Mouse (Mus musculus) kidney, embryonic 15.5 days (tissue): ENCODE data around the gene Galnt2. TPM values are rescaled to one million over a fixed set of nuclear protein-coding genes. Genes with fewer than 3 reads are reported as not detected.

Experiments used
- ATAC-seq: fragments of 200-750 bp; cut with Nextera tagmentation; replicated peaks from 2 replicates; pipeline ENCODE4 v1.8.0; 2017; ENCODE audit warnings: moderate TSS enrichment; ENCODE audit not compliant: low FRiP score
- H3K27ac ChIP-seq: fragments of 300-500 bp; sonication (generic); 2 replicates; pipeline ENCODE4 v1.5.1; 2015; ENCODE audit warnings: mild to moderate bottlenecking, inconsistent platforms
- H3K27me3 ChIP-seq: fragments of 300-500 bp; sonication (generic); 2 replicates; pipeline ENCODE4 v1.6.1; 2015; ENCODE audit warnings: inconsistent platforms
- H3K36me3 ChIP-seq: fragments of 300-500 bp; sonication (generic); 2 replicates; pipeline ENCODE4 v1.6.1; 2015; ENCODE audit warnings: inconsistent platforms
- H3K4me1 ChIP-seq: fragments of 300-500 bp; sonication (generic); 2 replicates; pipeline ENCODE4 v1.6.1; 2015; ENCODE audit warnings: inconsistent platforms
- H3K4me2 ChIP-seq: fragments of 300-500 bp; sonication (generic); 2 replicates; pipeline ENCODE4 v1.6.1; 2015; ENCODE audit warnings: moderate library complexity, mild to moderate bottlenecking, inconsistent platforms
- H3K4me3 ChIP-seq: fragments of 300-500 bp; sonication (generic); replicated peaks from 2 replicates; pipeline ENCODE4 v1.5.1; 2015; ENCODE audit warnings: mild to moderate bottlenecking, inconsistent platforms
- H3K9ac ChIP-seq: fragments of 300-500 bp; sonication (generic); 2 replicates; pipeline ENCODE4 v1.6.1; 2015; ENCODE audit warnings: mild to moderate bottlenecking, inconsistent platforms
- H3K9me3 ChIP-seq: fragments of 300-500 bp; sonication (generic); replicated peaks from 2 replicates; pipeline ENCODE4 v1.6.1; 2016; ENCODE audit warnings: inconsistent platforms
- WGBS: fragments of 180-500 bp; shearing (Covaris S2); methylation state at CpG from one replicate; pipeline ENCODE4 v1.1.7; 2015; ENCODE audit warnings: mixed read lengths; 5-methylcytosine and 5-hydroxymethylcytosine counted together
- polyA plus RNA-seq: library from polyadenylated mRNA; unstranded; fragments of >200 nt; fragmentation: Nextera tagmentation; extraction: Ambion mirVana; gene quantifications from 2 replicates; pipeline ENCODE4 v1.2.1, GENCODE M21; 2015

The Galnt2 gene
- polyA plus RNA-seq, 1 experiment from 2014 or later, result 47.6 TPM

DNA sequence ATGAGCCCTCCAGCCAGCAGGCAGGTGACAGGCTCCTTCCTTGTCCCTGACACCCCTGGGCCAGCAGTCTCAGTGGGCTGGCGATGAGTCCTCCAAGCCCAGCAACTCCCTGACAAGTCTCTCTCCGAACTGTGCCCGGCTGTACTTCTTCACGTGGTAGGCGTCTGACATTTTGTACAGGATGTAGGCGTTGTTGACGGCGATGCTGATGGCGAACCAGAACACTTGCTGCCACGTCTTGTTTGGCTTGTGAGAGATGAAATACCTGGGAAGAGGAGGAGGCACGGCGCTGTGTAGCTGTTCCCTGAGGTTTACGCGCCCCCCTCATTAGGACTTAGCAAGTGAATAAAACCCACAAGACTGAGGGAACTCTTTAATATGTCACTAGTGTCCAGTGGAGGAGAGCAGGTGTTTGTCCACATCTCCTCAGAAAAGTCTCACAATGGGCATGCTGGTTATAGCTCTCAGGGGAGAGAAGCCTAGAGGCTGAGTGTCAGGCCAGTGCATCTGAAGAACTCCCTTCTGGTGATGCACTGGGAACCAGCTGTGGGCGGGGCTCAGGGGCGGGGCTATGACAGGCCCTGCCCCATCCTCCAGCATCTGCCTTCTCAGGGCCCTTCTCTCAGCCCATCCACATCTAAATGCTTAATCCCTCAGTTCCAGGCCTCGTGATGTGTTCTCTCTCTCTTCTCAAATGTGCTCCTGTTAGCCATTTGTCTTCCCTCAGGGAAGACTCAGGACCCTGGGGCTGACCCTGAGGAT, 139.4 kb downstream of the Galnt2 start:
- ATAC-seq, result no peak
- WGBS, result 81% methylated on average over 17 of the region's 17 CpGs
- no peak overlapping the region for H3K4me3 ChIP-seq

GRCm38 (mm10) chr8:124371410-124372123, 140.4 kb downstream of the Galnt2 start:
- Histone ChIP-seq H3K9me3 (no peaks in the 10 kb centered on the region), H3K4me2 (no peak overlapping the region), H3K27me3 (no peaks in the 10 kb centered on the region), H3K9ac (no peak overlapping the region), H3K4me1 (no peaks in the 10 kb centered on the region), H3K4me3 (no peak overlapping the region), H3K36me3 (no peaks in the 10 kb centered on the region), H3K27ac (no peak overlapping the region)
- ATAC-seq, result no peak
- WGBS, result 86% methylated on average over 23 of the region's 23 CpGs

More for the DNA sequence above, 139.4 kb downstream of the Galnt2 start:
- H3K27me3 ChIP-seq, result no peaks in the 10 kb centered on the region
- no peak overlapping the region for H3K4me2 ChIP-seq
- no peaks in the 10 kb centered on the region for H3K4me1 ChIP-seq
- H3K36me3 ChIP-seq, result no peaks in the 10 kb centered on the region
- H3K9ac ChIP-seq, result no peak overlapping the region
- H3K27ac ChIP-seq, result no peak overlapping the region
- H3K9me3 ChIP-seq, result no peaks in the 10 kb centered on the region

GRCm38 (mm10) chr8:124373753-124374152, 142.6 kb downstream of the Galnt2 start:
- ATAC-seq, result no peak
- H3K27me3 ChIP-seq, result no peaks in the 10 kb centered on the region
- WGBS, result 93% methylated on average over 5 of the region's 5 CpGs

GRCm38 (mm10) chr8:124375168-124375567, 144.0 kb downstream of the Galnt2 start:
- 66% methylated on average over 6 of the region's 6 CpGs for WGBS
- Histone ChIP-seq H3K36me3 (no peaks in the 10 kb centered on the region), H3K27ac (no peak overlapping the region), H3K9me3 (no peaks in the 10 kb centered on the region), H3K9ac (no peak overlapping the region), H3K27me3 (no peaks in the 10 kb centered on the region), H3K4me1 (no peaks in the 10 kb centered on the region), H3K4me2 (no peak overlapping the region), H3K4me3 (no peak overlapping the region)
- no peak for ATAC-seq

More at GRCm38 (mm10) chr8:124373753-124374152, 142.6 kb downstream of the Galnt2 start:
- no peaks in the 10 kb centered on the region for H3K9me3 ChIP-seq
- no peak overlapping the region for H3K4me3 ChIP-seq
- H3K4me2 ChIP-seq, result no peak overlapping the region
- H3K27ac ChIP-seq, result no peak overlapping the region
- no peak overlapping the region for H3K9ac ChIP-seq
- H3K36me3 ChIP-seq, result no peaks in the 10 kb centered on the region
- H3K4me1 ChIP-seq, result no peaks in the 10 kb centered on the region

GRCm38 (mm10) chr8:124375727-124376126, 144.5 kb downstream of the Galnt2 start:
- no peak overlapping the region for H3K9ac ChIP-seq
- WGBS, result 78% methylated on average over 9 of the region's 9 CpGs

DNA sequence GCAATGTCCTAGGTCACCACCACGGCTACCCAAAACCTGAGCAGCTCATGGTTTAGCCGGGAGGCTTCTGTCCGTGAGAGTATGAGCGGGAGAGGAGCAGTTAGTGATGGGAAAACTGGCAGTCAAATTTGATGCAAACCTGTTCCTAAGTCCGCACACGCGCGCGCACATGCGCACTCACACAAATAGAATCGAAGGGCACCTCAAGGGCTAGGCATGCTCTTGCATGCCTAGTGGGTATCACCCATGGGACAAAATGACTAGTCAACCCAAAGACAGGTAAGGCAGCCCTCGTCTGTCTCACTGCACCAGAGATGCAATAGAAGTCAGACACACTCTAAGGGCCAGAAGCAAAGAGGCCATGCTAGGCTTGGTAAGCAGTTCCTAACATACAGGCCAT, 145.2 kb downstream of the Galnt2 start:
- no peak for ATAC-seq
- H3K36me3 ChIP-seq, result no peaks in the 10 kb centered on the region
- H3K27me3 ChIP-seq, result no peaks in the 10 kb centered on the region
- 91% methylated on average over 12 of the region's 12 CpGs for WGBS
- no peaks in the 10 kb centered on the region for H3K4me1 ChIP-seq
- H3K4me2 ChIP-seq, result no peak overlapping the region
- H3K27ac ChIP-seq, result no peak overlapping the region
- no peaks in the 10 kb centered on the region for H3K9me3 ChIP-seq
- H3K4me3 ChIP-seq, result no peak overlapping the region
- no peak overlapping the region for H3K9ac ChIP-seq

More at GRCm38 (mm10) chr8:124375727-124376126, 144.5 kb downstream of the Galnt2 start:
- Histone ChIP-seq H3K4me2 (no peak overlapping the region), H3K27me3 (no peaks in the 10 kb centered on the region), H3K36me3 (no peaks in the 10 kb centered on the region), H3K4me3 (no peak overlapping the region), H3K27ac (no peak overlapping the region), H3K4me1 (no peaks in the 10 kb centered on the region), H3K9me3 (no peaks in the 10 kb centered on the region)
- no peak for ATAC-seq

- 67% methylated on average over 6 of the region's 6 CpGs for WGBS
- H3K27ac ChIP-seq, result no peak overlapping the region
- no peak overlapping the region for H3K4me3 ChIP-seq
- no peak overlapping the region for H3K9ac ChIP-seq
- H3K4me2 ChIP-seq, result no peak overlapping the region
- ATAC-seq, result no peak
- H3K36me3 ChIP-seq, result no peaks in the 10 kb centered on the region
- no peaks in the 10 kb centered on the region for H3K27me3 ChIP-seq
- no peaks in the 10 kb centered on the region for H3K9me3 ChIP-seq
- H3K4me1 ChIP-seq, result no peaks in the 10 kb centered on the region
These were observed 148.1 kb downstream of the Galnt2 start for GRCm38 (mm10) chr8:124379289-124379688.

- no peak overlapping the region for H3K4me2 ChIP-seq
- no peak overlapping the region for H3K4me3 ChIP-seq
- H3K9me3 ChIP-seq, result no peaks in the 10 kb centered on the region
- no peak for ATAC-seq
- no peaks in the 10 kb centered on the region for H3K36me3 ChIP-seq
- no peaks in the 10 kb centered on the region for H3K4me1 ChIP-seq
- no peak overlapping the region for H3K27ac ChIP-seq
- H3K9ac ChIP-seq, result no peak overlapping the region
- no peaks in the 10 kb centered on the region for H3K27me3 ChIP-seq
- WGBS, result 75% methylated on average over 10 of the region's 10 CpGs
These were observed 151.0 kb downstream of the Galnt2 start for GRCm38 (mm10) chr8:124382235-124382634.

GRCm38 (mm10) chr8:124384336-124384735, 153.1 kb downstream of the Galnt2 start:
- no peak overlapping the region for H3K4me2 ChIP-seq
- WGBS, result 90% methylated on average over 19 of the region's 19 CpGs
- H3K27me3 ChIP-seq, result no peaks in the 10 kb centered on the region

DNA sequence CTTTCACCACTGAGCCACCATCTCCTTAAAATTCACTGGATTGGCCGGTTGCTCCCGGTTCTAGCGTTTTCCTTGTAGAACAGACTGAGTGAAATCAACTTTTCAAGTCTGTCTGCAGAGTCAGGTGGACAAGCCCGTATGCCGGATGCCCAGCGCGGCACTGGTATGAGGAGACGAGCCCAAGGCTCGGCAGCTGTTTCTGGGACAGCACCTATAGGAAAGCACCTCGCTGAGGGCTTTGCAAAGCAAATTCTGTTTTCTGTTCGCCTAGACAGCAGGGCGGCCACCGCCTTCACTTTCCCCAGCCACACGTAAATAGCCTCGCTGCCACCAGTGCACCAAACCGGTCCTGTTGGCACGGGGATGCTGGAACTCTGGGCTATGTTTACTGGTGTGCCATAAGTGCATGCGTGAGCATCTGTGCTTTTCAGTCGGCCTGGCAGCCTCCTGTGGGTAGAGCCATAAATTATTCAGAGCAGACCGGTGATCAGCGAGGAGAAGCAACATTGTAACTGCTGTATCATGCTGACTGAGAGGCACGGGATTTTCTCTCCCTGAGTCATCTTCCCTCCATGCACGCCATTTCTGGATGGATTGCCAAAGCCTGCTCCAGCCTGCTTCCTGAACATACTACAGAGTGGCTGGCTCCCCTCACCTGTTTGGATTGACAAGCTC, 155.2 kb downstream of the Galnt2 start:
- no peak for ATAC-seq
- Histone ChIP-seq H3K36me3 (no peaks in the 10 kb centered on the region), H3K27me3 (no peaks in the 10 kb centered on the region), H3K4me3 (no peak overlapping the region), H3K4me2 (no peak overlapping the region), H3K4me1 (no peaks in the 10 kb centered on the region), H3K9me3 (no peaks in the 10 kb centered on the region), H3K9ac (no peak overlapping the region), H3K27ac (no peak overlapping the region)
- 76% methylated on average over 23 of the region's 23 CpGs for WGBS

More at GRCm38 (mm10) chr8:124384336-124384735, 153.1 kb downstream of the Galnt2 start:
- Histone ChIP-seq H3K27ac (no peak overlapping the region), H3K4me3 (no peak overlapping the region), H3K36me3 (no peaks in the 10 kb centered on the region), H3K4me1 (no peaks in the 10 kb centered on the region), H3K9ac (no peak overlapping the region), H3K9me3 (no peaks in the 10 kb centered on the region)
- ATAC-seq, result no peak

DNA sequence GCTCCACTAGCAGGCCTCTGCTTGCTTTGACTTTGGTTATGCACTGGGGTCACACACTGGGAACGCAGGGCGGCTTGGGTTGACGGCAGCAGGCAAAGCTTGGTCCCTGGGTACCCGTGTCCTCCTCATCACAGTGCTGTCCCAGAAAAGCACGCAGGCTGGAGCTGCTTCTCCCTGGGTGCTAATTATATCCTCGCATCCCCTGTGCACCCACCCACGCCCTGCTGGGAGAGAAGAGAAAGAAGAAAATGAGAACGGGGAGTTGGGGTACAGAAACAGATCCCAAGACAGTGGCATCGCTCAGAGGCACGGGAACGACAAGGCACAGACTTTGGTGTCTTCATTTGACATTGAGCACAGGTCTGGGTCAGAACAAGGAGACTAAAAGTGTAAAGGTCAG, 158.3 kb downstream of the Galnt2 start:
- no peak overlapping the region for H3K9ac ChIP-seq
- no peaks in the 10 kb centered on the region for H3K27me3 ChIP-seq
- 88% methylated on average over 11 of the region's 11 CpGs for WGBS
- H3K9me3 ChIP-seq, result no peaks in the 10 kb centered on the region
- no peak overlapping the region for H3K4me3 ChIP-seq
- ATAC-seq, result no peak
- no peaks in the 10 kb centered on the region for H3K4me1 ChIP-seq
- H3K4me2 ChIP-seq, result no peak overlapping the region
- no peaks in the 10 kb centered on the region for H3K36me3 ChIP-seq
- H3K27ac ChIP-seq, result no peak overlapping the region

DNA sequence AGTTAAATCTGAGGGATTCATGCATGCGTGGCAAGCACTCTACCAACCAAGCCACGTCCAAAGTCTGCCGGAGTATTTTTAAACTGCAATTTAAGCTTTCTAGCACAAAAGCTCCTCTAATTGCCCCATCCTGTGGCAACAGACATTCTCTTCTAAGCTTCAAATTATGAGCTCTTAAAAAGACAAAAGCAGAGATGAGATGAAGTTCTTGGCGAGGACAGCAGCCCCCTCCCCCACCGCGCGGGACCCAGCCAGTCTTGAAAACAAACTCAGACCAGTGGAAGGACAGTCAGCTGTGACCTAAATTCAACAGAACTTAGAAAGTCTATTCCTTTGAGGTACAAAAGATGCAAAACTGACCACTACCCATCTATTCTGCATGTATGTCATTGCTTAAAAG, 160.0 kb downstream of the Galnt2 start:
- 85% methylated on average over 7 of the region's 7 CpGs for WGBS

More for the DNA sequence above, 160.0 kb downstream of the Galnt2 start:
- H3K9me3 ChIP-seq, result no peaks in the 10 kb centered on the region
- no peaks in the 10 kb centered on the region for H3K27me3 ChIP-seq
- H3K4me2 ChIP-seq, result no peak overlapping the region
- ATAC-seq, result no peak
- no peak overlapping the region for H3K9ac ChIP-seq
- H3K4me1 ChIP-seq, result no peaks in the 10 kb centered on the region
- H3K4me3 ChIP-seq, result no peak overlapping the region
- H3K27ac ChIP-seq, result no peak overlapping the region
- H3K36me3 ChIP-seq, result no peaks in the 10 kb centered on the region
